15 mouse cellular contexts compared by ENCODE assay signal in the genomic region with DNA sequence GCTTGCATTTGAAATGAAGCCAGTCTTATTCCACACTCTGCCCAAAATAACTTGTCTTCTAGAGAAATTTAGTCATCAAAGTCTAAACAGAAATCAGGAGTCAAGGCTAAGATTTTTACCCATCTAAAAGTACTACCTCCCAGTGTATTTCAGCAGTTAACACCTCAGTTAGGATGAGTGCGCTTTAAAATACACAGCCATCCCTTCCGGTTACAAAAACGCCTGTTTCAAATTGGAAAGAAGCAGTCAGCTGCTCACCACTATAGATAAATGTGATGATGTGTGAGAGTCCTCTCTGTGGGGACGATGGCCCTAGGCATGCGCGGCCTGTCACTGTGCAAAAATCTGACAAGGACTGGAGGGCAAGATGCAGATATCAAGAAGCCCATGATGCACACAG.
DNase-seq lines count a peak whose midpoint lies in the region.
"Had no signal": no experiment of that assay in that cellular context is flagged by ENCODE, and none has a peak within 500 bp of the region (broad histone marks: within the 10 kb centered on the region; RNA-seq: fewer than 3 reads in every experiment).

No protein-coding gene starts in this region.

- intact Hi-C loops in left cerebral cortex, postnatal 25 days (cut with DNase I): loop anchor here (1.0 to 5.0 kb wide), 4 partner anchors 16 to 250 kb away; a partner anchor contains a TSS

- DNase-seq in adrenal gland, adult 2 months: peak; percentile 38
- DNase-seq in adrenal gland, postnatal 36 days: no peak
- peak; percentile 42 to 45 for DNase-seq in left cerebral cortex, adult 9 months (ENCODE audit: low spot score in 2 of 2)
- DNase-seq in left cerebral cortex, adult 11 months (ENCODE audit: low spot score): no peak
- DNase-seq in right cerebral cortex, adult 18-20 months: peak; percentile 55
- DNase-seq in right cerebral cortex, postnatal 10 days (ENCODE audit: low spot score in 2 of 2): no peak
- DNase-seq in left cerebral cortex, postnatal 25 days (ENCODE audit: low spot score in 2 of 2): peak; percentile 35 to 88
- DNase-seq in layer of hippocampus, adult 11-12 months (ENCODE audit: low spot score): no peak
- DNase-seq: B cell, adult 2 months; cerebellum, adult 18-20 months; cerebellum, adult 9-11 months; cerebellum, postnatal 36 days; forebrain, postnatal 0 days; gastrocnemius, postnatal 25 days; heart, postnatal 36 days had no signal

Comparison
In these comparisons a context has a peak if more than half of its experiments do, and no peak if none do; other contexts are left out.
1. DNase-seq: peak in adrenal gland, adult 2 months (single experiment), left cerebral cortex, adult 9 months (2 of 2), right cerebral cortex, adult 18-20 months (single experiment) and left cerebral cortex, postnatal 25 days (2 of 2); none in adrenal gland, postnatal 36 days (0 of 2), left cerebral cortex, adult 11 months (single experiment), right cerebral cortex, postnatal 10 days (0 of 2) and layer of hippocampus, adult 11-12 months (single experiment).